8 mouse cellular contexts compared by ENCODE assay signal in genomic region chr8:121652774-121653323, GRCm38 (mm10). TPM values are rescaled to one million over a fixed set of nuclear protein-coding genes. Genes with fewer than 3 reads are reported as not detected.
A peak's percentile ranks its signal among the peaks of the same experiment; 100 is the strongest.
DNase-seq lines count a peak whose midpoint lies in the region; ATAC-seq lines count a peak whose summit lies in the region.

Zcchc14 (minus strand) TSS chr8:121652901.

- peak; percentile 98 for ATAC-seq in intestine, embryonic 14.5 days (replicated peaks; ENCODE audit: low FRiP score, low TSS enrichment, low read depth)
- ATAC-seq in megakaryocyte, adult 5-6 weeks (ENCODE audit: poor library complexity, severe bottlenecking) = peak; percentile 72

- peak; percentile 98 for DNase-seq in adrenal gland, postnatal 25 days
- DNase-seq in embryo, embryonic 10.5 days (ENCODE audit: low spot score) = peak; percentile 98
- peak; percentile 99 for DNase-seq in gastrocnemius, postnatal 25 days
- DNase-seq in intestine, embryonic 14.5 days (ENCODE audit: low spot score) = peak; percentile 92
- DNase-seq in left cerebral cortex, adult 9 months (ENCODE audit: low spot score in 2 of 2) = peak; percentile 98
- peak; percentile 99 for DNase-seq in right cerebral cortex, postnatal 25 days
- no peak for DNase-seq in natural killer cell, adult 2 months (ENCODE audit: low spot score in 2 of 2)

- no peaks in the 10 kb centered on the region; the same call in 1 of the 2 replicates for H3K36me3 ChIP-seq in intestine, embryonic 14.5 days (ENCODE audit: control insufficient read depth, insufficient read depth, low read length)

- H3K27ac ChIP-seq in intestine, embryonic 14.5 days (ENCODE audit: low read depth) = peak within 1 kb of the TSS; percentile 92

- peak within 1 kb of the TSS; percentile 88 for H3K9ac ChIP-seq in intestine, embryonic 14.5 days (ENCODE audit: low read length)

- H3K4me3 ChIP-seq in intestine, embryonic 14.5 days (ENCODE audit: low read depth, low read length) = peak within 1 kb of the TSS; percentile 72

- H3K4me1 ChIP-seq in intestine, embryonic 14.5 days (replicated peaks; ENCODE audit: control insufficient read depth, insufficient read depth, low read length) = peaks cover 26% of the 10 kb centered on the region

- WGBS in intestine, embryonic 14.5 days = under 1% methylated on average over 61 of the region's 67 CpGs

- peak within 1 kb of the TSS; percentile 98 for H3K4me2 ChIP-seq in intestine, embryonic 14.5 days (ENCODE audit: low read length)

- H3K9me3 ChIP-seq in intestine, embryonic 14.5 days (ENCODE audit: control insufficient read depth, low read length) = no peaks in the 10 kb centered on the region

- no peaks in the 10 kb centered on the region for H3K27me3 ChIP-seq in intestine, embryonic 14.5 days (replicated peaks; ENCODE audit: control insufficient read depth, insufficient read depth, low read length)

RNA-seq across cellular contexts. Expression of gene Zcchc14, which starts in this region (rescaled TPM):
- total RNA-seq in adrenal gland, postnatal 25 days (2021) = 52.5 and 57.8 TPM in 2 replicates
- total RNA-seq in gastrocnemius, postnatal 25 days (2021) = 10 to 100 TPM; 16.3 to 17.0 TPM
- 21.9 and 25.1 TPM in 2 replicates for polyA plus RNA-seq in intestine, embryonic 14.5 days (2014; fragmentation: Nextera tagmentation; extraction: Ambion mirVana)
- 0.36 and 0.56 TPM in 2 replicates for total RNA-seq in megakaryocyte, adult 5-6 weeks (2015)
- total RNA-seq in megakaryocyte, adult 5-6 weeks (2017) = 0.04 and 0.99 TPM in 2 replicates

Comparison
In these comparisons a context has a peak if more than half of its experiments do, and no peak if none do; other contexts are left out.
1. RNA of gene Zcchc14 (total RNA-seq): 52.5 to 57.8 TPM in adrenal gland, postnatal 25 days and 16.3 to 17.0 TPM in gastrocnemius, postnatal 25 days; 0.04 to 0.99 TPM in megakaryocyte, adult 5-6 weeks; every median in the first group is over 4 times any median in the second.
2. Peak in ATAC-seq in megakaryocyte, adult 5-6 weeks; RNA of the gene not detected or under 1 TPM.
3. DNase-seq: peak in adrenal gland, postnatal 25 days (single experiment), embryo, embryonic 10.5 days (single experiment), gastrocnemius, postnatal 25 days (single experiment), intestine, embryonic 14.5 days (single experiment), left cerebral cortex, adult 9 months (2 of 2) and right cerebral cortex, postnatal 25 days (single experiment); none in natural killer cell, adult 2 months (0 of 2).